Mouse (Mus musculus): ENCODE data around the gene Vps9d1. TPM values are rescaled to one million over a fixed set of nuclear protein-coding genes. Genes with fewer than 3 reads are reported as not detected.

Gene Vps9d1
- 151 and 152 TPM in 2 replicates for polyA plus RNA-seq (2012; rRNA removed)

- H3K36me3 ChIP-seq (ENCODE audit: control insufficient read depth, insufficient read depth, low read length) = no peaks in the 10 kb centered on the region; the same call in 1 of the 2 replicates
- DNase-seq = peak; percentile 82
- peak within 1 kb of the TSS; percentile 91 for H3K4me3 ChIP-seq (ENCODE audit: control insufficient read depth, insufficient read depth, low read length)
- H3K4me1 ChIP-seq (replicated peaks; ENCODE audit: control insufficient read depth, insufficient read depth, low read length) = peaks cover 15% of the 10 kb centered on the region
- H3K27ac ChIP-seq (ENCODE audit: control insufficient read depth, insufficient read depth, low read length) = no peak within 1 kb of the TSS
- under 1% methylated on average over 99 of the region's 99 CpGs for WGBS
- no peaks in the 10 kb centered on the region for H3K27me3 ChIP-seq (ENCODE audit: control insufficient read depth, insufficient read depth, low read length)
- TF ChIP-seq CTCF (IDR thresholded peaks at IDR 0.05; ENCODE audit: borderline replicate concordance, control insufficient read depth, extremely low read depth, insufficient read depth, low read length, poor library complexity) (no peak), POLR2A (IDR thresholded peaks at IDR 0.05; ENCODE audit: control insufficient read depth, extremely low read depth, insufficient read depth, low read length, poor library complexity) (peak; percentile 37; the same call in 1 of the 2 replicates)
Measured at GRCm38 (mm10) chr8:123254099-123254885, at the start of gene Vps9d1, which contains the start of gene Zfp276. Gene Vps9d1 (minus strand): TSS chr8:123254348. Gene Zfp276 (plus strand): TSS chr8:123254195.

DNA sequence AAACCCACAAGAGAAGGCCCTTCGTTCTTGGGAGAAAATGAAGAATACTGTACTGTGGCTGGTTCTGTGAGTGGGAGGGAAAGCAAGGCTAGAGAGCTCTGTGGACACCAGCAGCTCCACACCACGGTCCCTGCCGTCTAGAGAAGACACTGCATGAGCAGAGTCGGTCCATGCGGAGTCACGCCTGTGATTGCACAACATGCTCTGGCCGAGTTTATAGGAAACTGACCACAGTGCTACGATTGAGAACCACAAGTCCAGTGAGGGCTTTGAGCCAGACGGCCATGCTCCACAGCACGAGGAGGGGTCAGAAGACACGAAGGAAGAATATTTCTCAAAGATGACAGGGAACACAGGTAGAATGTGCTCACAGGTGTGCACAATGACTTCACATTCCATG lies 44.2 kb upstream of the Vps9d1 start:
- TF ChIP-seq POLR2A (IDR thresholded peaks at IDR 0.05; ENCODE audit: control insufficient read depth, extremely low read depth, insufficient read depth, low read length, poor library complexity) = no peak
- TF ChIP-seq CTCF (IDR thresholded peaks at IDR 0.05; ENCODE audit: borderline replicate concordance, control insufficient read depth, extremely low read depth, insufficient read depth, low read length, poor library complexity) = no peak
- H3K4me3 ChIP-seq (ENCODE audit: control insufficient read depth, insufficient read depth, low read length) = no peak overlapping the region
- H3K4me1 ChIP-seq (replicated peaks; ENCODE audit: control insufficient read depth, insufficient read depth, low read length) = no peaks in the 10 kb centered on the region
- 0 out of 2 replicates have a peak, but pooled peaks cover 3% of the 10 kb centered on the region for H3K36me3 ChIP-seq (ENCODE audit: control insufficient read depth, insufficient read depth, low read length)
- 94% methylated on average over 11 of the region's 11 CpGs for WGBS
- H3K27ac ChIP-seq (ENCODE audit: control insufficient read depth, insufficient read depth, low read length) = no peak overlapping the region
- no peaks in the 10 kb centered on the region for H3K27me3 ChIP-seq (ENCODE audit: control insufficient read depth, insufficient read depth, low read length)
- DNase-seq = no peak

- 93% methylated on average over 2 of the region's 2 CpGs for WGBS
- Histone ChIP-seq H3K4me1 (replicated peaks; ENCODE audit: control insufficient read depth, insufficient read depth, low read length) (no peaks in the 10 kb centered on the region), H3K27ac (ENCODE audit: control insufficient read depth, insufficient read depth, low read length) (no peak overlapping the region), H3K4me3 (ENCODE audit: control insufficient read depth, insufficient read depth, low read length) (no peak overlapping the region), H3K27me3 (ENCODE audit: control insufficient read depth, insufficient read depth, low read length) (no peaks in the 10 kb centered on the region), H3K36me3 (ENCODE audit: control insufficient read depth, insufficient read depth, low read length) (no peaks in the 10 kb centered on the region)
- TF ChIP-seq POLR2A (IDR thresholded peaks at IDR 0.05; ENCODE audit: control insufficient read depth, extremely low read depth, insufficient read depth, low read length, poor library complexity) (no peak), CTCF (IDR thresholded peaks at IDR 0.05; ENCODE audit: borderline replicate concordance, control insufficient read depth, extremely low read depth, insufficient read depth, low read length, poor library complexity) (no peak)
- no peak for DNase-seq
Measured at GRCm38 (mm10) chr8:123292785-123293184, 38.6 kb upstream of the Vps9d1 start.

- no peak overlapping the region for H3K27ac ChIP-seq (ENCODE audit: control insufficient read depth, insufficient read depth, low read length)
- DNase-seq = no peak
- 82% methylated on average over 3 of the region's 3 CpGs for WGBS
- H3K27me3 ChIP-seq (ENCODE audit: control insufficient read depth, insufficient read depth, low read length) = no peaks in the 10 kb centered on the region
- no peaks in the 10 kb centered on the region for H3K4me1 ChIP-seq (replicated peaks; ENCODE audit: control insufficient read depth, insufficient read depth, low read length)
- no peak overlapping the region for H3K4me3 ChIP-seq (ENCODE audit: control insufficient read depth, insufficient read depth, low read length)
- TF ChIP-seq CTCF (IDR thresholded peaks at IDR 0.05; ENCODE audit: borderline replicate concordance, control insufficient read depth, extremely low read depth, insufficient read depth, low read length, poor library complexity) (no peak), POLR2A (IDR thresholded peaks at IDR 0.05; ENCODE audit: control insufficient read depth, extremely low read depth, insufficient read depth, low read length, poor library complexity) (no peak)
- no peaks in the 10 kb centered on the region for H3K36me3 ChIP-seq (ENCODE audit: control insufficient read depth, insufficient read depth, low read length)
Measured at GRCm38 (mm10) chr8:123292281-123292680, 38.1 kb upstream of the Vps9d1 start.

DNA sequence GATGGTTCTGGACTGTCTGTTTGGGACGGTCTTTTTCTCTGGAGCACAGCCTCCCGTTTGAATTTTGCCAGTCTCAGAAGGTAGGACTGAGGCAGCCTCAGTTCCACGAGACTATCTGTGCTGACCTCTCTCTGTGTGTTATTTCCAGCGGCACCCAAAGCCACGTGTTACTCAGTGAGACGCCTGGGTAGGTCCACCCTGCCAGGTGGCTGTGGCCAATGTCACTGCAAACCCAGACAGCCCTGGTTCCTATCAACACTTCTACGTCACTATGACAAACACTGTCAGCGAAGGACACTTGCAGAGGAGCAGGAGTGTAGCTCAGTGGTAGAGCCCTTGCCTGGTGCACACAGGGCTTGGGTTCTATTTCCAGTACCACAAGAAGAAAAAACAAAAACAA lies 37.6 kb upstream of the Vps9d1 start:
- Histone ChIP-seq H3K27ac (ENCODE audit: control insufficient read depth, insufficient read depth, low read length) (no peak overlapping the region), H3K36me3 (ENCODE audit: control insufficient read depth, insufficient read depth, low read length) (no peaks in the 10 kb centered on the region), H3K4me3 (ENCODE audit: control insufficient read depth, insufficient read depth, low read length) (no peak overlapping the region), H3K4me1 (replicated peaks; ENCODE audit: control insufficient read depth, insufficient read depth, low read length) (no peaks in the 10 kb centered on the region), H3K27me3 (ENCODE audit: control insufficient read depth, insufficient read depth, low read length) (no peaks in the 10 kb centered on the region)
- 92% methylated on average over 8 of the region's 8 CpGs for WGBS
- TF ChIP-seq CTCF (IDR thresholded peaks at IDR 0.05; ENCODE audit: borderline replicate concordance, control insufficient read depth, extremely low read depth, insufficient read depth, low read length, poor library complexity) (no peak), POLR2A (IDR thresholded peaks at IDR 0.05; ENCODE audit: control insufficient read depth, extremely low read depth, insufficient read depth, low read length, poor library complexity) (no peak)
- no peak for DNase-seq

- H3K4me1 ChIP-seq (replicated peaks; ENCODE audit: control insufficient read depth, insufficient read depth, low read length) = no peaks in the 10 kb centered on the region
- no peaks in the 10 kb centered on the region for H3K27me3 ChIP-seq (ENCODE audit: control insufficient read depth, insufficient read depth, low read length)
- 97% methylated on average over 8 of the region's 8 CpGs for WGBS
- no peak for TF ChIP-seq POLR2A (IDR thresholded peaks at IDR 0.05; ENCODE audit: control insufficient read depth, extremely low read depth, insufficient read depth, low read length, poor library complexity)
- no peak for TF ChIP-seq CTCF (IDR thresholded peaks at IDR 0.05; ENCODE audit: borderline replicate concordance, control insufficient read depth, extremely low read depth, insufficient read depth, low read length, poor library complexity)
- no peak overlapping the region for H3K4me3 ChIP-seq (ENCODE audit: control insufficient read depth, insufficient read depth, low read length)
- no peaks in the 10 kb centered on the region for H3K36me3 ChIP-seq (ENCODE audit: control insufficient read depth, insufficient read depth, low read length)
- no peak for DNase-seq
- H3K27ac ChIP-seq (ENCODE audit: control insufficient read depth, insufficient read depth, low read length) = no peak overlapping the region
Measured at GRCm38 (mm10) chr8:123290679-123291078, 36.5 kb upstream of the Vps9d1 start.

Measured in thymus, adult 2 months (tissue).